Mouse (Mus musculus): ENCODE data around the gene Ubox5. TPM values are rescaled to one million over a fixed set of nuclear protein-coding genes. Genes with fewer than 3 reads are reported as not detected.

The Ubox5 gene
- polyA plus RNA-seq, 1 experiment: 9.6 TPM

DNA sequence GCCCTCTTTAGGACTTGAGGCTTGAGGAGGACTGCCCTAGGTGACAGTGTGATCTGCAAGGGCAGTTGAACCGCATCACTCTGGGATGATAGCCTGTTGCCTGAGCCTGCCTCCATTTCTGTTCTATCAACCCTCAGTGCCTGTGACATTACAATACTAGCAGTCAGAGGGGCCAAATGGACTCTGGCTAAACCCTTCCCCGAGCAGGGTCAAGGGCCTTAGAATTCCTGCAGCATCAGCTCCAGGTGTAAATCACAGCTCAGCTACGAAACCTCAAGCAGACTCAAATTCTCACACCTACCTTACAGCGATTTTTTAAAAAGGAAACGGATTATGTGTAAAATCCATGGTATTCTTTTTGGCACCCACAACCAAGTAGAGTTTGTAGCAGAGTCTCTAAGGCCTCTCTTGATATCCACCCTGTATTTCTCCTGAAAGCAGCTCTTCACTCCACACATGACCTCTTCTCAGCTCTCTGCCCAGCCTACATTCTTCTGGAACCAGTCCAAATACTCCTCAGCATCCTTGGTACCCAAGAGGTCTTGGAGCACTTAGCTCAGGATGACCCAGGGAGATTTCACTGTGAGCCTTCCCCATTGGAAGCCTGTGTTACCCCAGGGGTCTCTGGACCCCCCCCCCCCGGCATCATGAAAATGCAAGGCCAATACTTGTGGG is 11.7 kb upstream of the Ubox5 start:
- DNase-seq: peak in 1 of 2 experiments; percentile 28
- Histone ChIP-seq H3K27me3 (ENCODE audit: control insufficient read depth, insufficient read depth, low read length) (no peaks in the 10 kb centered on the region), H3K4me1 (ENCODE audit: control insufficient read depth, insufficient read depth, low read length) (peaks cover 18% of the 10 kb centered on the region), H3K4me3 (replicated peaks; ENCODE audit: insufficient read depth, low read depth, low read length) (peak overlapping the region; percentile 73), H3K27ac (ENCODE audit: insufficient read depth, low read length) (peak overlapping the region; percentile 80)
- no peak for TF ChIP-seq CTCF (IDR thresholded peaks at IDR 0.05; ENCODE audit: borderline replicate concordance, insufficient read depth, low read depth, low read length)
- TF ChIP-seq POLR2A (IDR thresholded peaks at IDR 0.05; ENCODE audit: borderline replicate concordance, insufficient read depth, low read length): no peak
- WGBS: 35% methylated on average over 6 of the region's 6 CpGs

DNA sequence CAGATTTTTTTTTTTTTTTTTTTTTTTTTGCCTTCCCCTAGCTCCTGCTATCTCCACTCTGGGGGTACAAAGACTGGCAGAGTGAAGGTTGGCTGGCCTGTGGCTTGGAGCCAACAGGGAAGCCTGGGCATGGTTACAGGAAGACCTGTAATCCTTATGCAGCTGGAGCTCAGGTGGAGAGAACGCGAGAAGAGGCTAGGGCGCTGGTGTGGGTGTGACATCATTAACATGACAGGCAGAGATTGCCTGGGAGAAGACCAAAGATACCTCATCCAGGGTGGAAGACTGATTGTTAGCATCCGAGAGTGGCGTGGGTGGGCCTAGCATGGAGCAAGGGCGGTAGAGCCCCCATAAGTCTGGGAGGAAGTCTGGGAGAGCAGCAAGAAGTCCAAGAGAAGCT is 9.4 kb upstream of the Ubox5 start:
- DNase-seq: no peak
- Histone ChIP-seq H3K4me3 (replicated peaks; ENCODE audit: insufficient read depth, low read depth, low read length) (no peak overlapping the region), H3K4me1 (ENCODE audit: control insufficient read depth, insufficient read depth, low read length) (peaks cover 34% of the 10 kb centered on the region), H3K27me3 (ENCODE audit: control insufficient read depth, insufficient read depth, low read length) (no peaks in the 10 kb centered on the region), H3K27ac (ENCODE audit: insufficient read depth, low read length) (0 out of 2 replicates have a peak overlapping the region, but pooled peaks have one; percentile 16)
- no peak for TF ChIP-seq POLR2A (IDR thresholded peaks at IDR 0.05; ENCODE audit: borderline replicate concordance, insufficient read depth, low read length)
- no peak for TF ChIP-seq CTCF (IDR thresholded peaks at IDR 0.05; ENCODE audit: borderline replicate concordance, insufficient read depth, low read depth, low read length)
- WGBS: 54% methylated on average over 6 of the region's 6 CpGs

DNA sequence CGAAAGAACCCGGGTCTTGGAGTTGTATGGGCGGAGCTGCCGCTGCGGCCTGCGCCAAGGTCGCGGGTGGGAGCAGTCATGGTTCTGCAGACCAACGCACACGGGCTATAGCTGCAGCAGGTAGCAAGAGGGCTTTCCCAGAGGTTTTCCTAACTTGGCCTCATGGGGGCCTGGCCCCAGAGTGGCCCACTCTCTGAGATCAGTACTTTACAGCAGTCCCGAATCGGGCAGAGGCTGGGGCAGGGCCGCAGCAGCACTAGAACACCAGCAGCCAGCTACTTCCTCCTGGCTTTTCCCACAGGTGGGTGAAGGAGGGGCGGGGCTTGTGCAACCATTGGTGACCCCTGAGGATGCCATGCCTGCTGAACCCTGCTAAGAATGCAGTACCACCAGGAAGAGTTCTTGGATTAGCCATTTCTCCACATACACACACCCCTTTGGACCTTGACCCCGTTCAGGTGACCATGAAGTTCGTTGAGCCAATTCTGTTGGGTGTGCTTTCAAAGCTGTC is 8.3 kb upstream of the Ubox5 start:
- 45% methylated on average over 16 of the region's 16 CpGs for WGBS
- H3K4me1 ChIP-seq (ENCODE audit: control insufficient read depth, insufficient read depth, low read length): peaks cover 43% of the 10 kb centered on the region
- no peak for TF ChIP-seq POLR2A (IDR thresholded peaks at IDR 0.05; ENCODE audit: borderline replicate concordance, insufficient read depth, low read length)
- TF ChIP-seq CTCF (IDR thresholded peaks at IDR 0.05; ENCODE audit: borderline replicate concordance, insufficient read depth, low read depth, low read length): no peak
- H3K4me3 ChIP-seq (replicated peaks; ENCODE audit: insufficient read depth, low read depth, low read length): no peak overlapping the region
- no peaks in the 10 kb centered on the region for H3K27me3 ChIP-seq (ENCODE audit: control insufficient read depth, insufficient read depth, low read length)
- no peak overlapping the region for H3K27ac ChIP-seq (ENCODE audit: insufficient read depth, low read length)
- no peak for DNase-seq

DNA sequence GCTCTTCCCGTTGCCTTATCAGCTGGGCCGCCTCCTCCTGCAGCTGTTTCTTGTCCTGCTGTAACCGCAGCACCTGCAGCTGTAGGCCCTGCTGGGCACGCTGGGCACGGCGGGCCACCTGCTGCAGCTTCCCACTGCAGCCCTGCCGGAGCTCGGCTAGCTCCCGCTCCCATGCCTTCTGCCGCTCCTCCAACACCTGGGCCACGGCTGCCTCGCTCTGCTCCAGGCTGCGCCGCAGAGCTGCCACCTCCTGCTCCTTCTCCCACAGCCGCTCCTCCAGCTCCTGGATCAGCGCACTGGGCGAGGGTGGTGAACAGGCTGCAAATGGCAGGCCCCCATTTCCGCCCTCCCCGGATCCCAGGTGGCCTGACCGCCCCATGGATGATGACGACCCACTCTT is 6.0 kb upstream of the Ubox5 start:
- Histone ChIP-seq H3K27ac (ENCODE audit: insufficient read depth, low read length) (peak overlapping the region; percentile 9; the same call in 1 of the 2 replicates), H3K27me3 (ENCODE audit: control insufficient read depth, insufficient read depth, low read length) (no peaks in the 10 kb centered on the region), H3K4me1 (ENCODE audit: control insufficient read depth, insufficient read depth, low read length) (peaks cover 46% of the 10 kb centered on the region), H3K4me3 (replicated peaks; ENCODE audit: insufficient read depth, low read depth, low read length) (no peak overlapping the region)
- no peak for TF ChIP-seq POLR2A (IDR thresholded peaks at IDR 0.05; ENCODE audit: borderline replicate concordance, insufficient read depth, low read length)
- no peak for TF ChIP-seq CTCF (IDR thresholded peaks at IDR 0.05; ENCODE audit: borderline replicate concordance, insufficient read depth, low read depth, low read length)
- 48% methylated on average over 21 of the region's 21 CpGs for WGBS
- no peak for DNase-seq

DNA sequence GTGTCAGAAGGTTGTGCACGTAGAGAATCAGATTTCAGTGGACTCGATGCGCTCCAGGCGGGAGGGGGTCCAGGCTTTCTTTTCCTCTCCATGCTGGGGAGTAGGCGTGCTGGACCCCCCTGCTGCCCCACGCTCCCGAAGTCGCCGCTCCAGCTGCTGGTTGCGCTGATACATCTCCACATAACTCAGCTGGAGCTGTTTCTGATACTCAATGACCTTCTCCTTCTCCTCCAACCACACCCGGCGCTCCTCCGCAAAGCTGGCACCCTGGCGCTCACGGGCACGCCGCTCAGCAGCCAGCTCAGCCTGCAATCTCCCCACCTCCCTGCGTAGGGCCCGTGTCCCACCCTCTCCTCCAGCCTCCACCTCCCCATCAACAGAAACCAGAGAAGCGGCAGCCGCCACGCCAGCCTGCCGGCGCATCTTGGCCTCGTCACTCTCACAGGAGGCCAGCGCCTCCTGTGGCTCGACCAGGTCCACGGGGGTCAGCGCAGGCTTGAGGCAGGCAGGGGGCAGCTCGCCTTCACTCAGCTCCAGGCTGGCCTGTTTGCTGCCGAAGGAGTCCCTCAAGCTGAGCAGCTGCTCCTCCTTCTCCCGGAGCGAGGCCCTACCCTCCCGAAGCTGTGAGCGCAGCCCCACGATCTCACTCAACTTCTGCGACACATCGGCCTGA is 5.0 kb upstream of the Ubox5 start:
- H3K27ac ChIP-seq (ENCODE audit: insufficient read depth, low read length): peak overlapping the region; percentile 85
- peaks cover 42% of the 10 kb centered on the region for H3K4me1 ChIP-seq (ENCODE audit: control insufficient read depth, insufficient read depth, low read length)
- 8% methylated on average over 38 of the region's 38 CpGs for WGBS
- peak; percentile 59 to 70 for DNase-seq
- peak overlapping the region; percentile 27 for H3K4me3 ChIP-seq (replicated peaks; ENCODE audit: insufficient read depth, low read depth, low read length)
- H3K27me3 ChIP-seq (ENCODE audit: control insufficient read depth, insufficient read depth, low read length): no peaks in the 10 kb centered on the region
- no peak for TF ChIP-seq CTCF (IDR thresholded peaks at IDR 0.05; ENCODE audit: borderline replicate concordance, insufficient read depth, low read depth, low read length)
- no peak for TF ChIP-seq POLR2A (IDR thresholded peaks at IDR 0.05; ENCODE audit: borderline replicate concordance, insufficient read depth, low read length)

DNA sequence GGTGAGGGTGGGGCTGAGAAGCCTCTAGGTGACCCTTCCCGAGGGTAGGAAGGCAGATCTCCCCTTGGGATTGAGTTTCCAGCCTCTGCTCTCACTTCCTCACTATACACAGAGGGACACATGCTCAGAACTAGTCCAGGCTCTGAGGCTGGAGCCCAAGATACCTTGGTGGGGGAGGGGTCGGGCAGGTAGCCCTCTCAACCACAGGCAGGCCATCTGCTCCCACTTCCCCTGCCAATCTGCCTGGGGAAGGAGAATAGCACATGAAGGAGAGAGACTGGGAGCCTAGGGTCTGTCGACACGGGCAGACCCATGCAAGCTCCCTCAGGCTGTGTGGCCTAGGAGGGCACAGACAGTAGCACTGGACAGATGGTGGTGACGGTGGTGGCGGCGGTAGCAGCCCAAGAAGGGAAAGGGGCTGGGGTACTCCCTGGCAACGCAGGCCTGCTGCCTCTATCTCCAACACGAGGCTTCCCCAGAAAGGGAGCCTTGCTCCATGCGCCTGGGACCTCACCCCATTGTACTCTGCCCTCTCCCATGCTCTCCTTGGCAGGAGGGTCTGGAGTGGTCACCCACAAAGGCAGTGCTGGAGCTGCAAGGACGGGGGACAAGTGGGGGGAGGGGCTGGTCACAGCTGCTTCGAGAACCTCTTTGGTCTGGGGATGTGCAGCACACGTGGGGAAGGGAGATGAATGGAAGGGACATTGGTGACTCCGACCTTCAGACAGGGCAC is 4.3 kb upstream of the Ubox5 start:
- H3K27ac ChIP-seq (ENCODE audit: insufficient read depth, low read length): peak overlapping the region; percentile 85

DNA sequence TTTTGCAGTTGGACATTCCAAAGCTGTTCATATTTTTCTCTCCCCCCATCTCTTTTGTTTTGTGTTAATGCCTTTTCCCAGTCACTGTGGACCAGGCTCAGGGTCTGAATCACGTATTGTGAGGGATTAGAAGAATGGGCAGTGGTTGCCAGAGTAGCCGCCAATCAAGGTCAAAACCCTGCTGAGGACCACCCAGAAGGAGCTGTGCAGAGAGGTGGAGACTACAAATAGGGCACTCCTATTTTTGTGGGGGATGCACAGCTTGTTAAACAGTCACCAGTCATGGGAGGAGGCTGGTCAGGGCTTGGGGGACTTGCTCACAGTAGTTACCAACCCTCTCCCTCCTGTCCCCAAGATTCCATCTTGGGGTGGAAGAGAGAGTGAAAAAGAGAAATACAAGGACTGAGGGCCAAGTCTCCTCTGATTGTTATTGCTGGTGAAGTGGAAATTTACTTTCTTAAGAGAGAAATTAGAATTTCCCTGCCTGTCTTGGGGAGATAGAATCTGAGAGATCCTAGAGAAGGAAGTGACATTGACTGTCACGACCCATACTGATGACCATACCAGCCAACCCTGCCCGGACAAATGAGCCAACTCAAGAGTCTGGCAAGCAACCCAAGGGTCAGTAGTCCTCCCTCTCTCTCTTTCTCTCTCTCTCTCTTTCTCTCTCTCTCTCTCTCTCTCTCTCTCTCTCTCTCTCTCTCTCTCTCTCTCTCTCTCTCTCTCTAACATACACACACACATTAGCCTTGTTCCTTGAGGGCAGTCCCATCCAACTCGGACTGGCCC is 3.2 kb upstream of the Ubox5 start:
- TF ChIP-seq CTCF (IDR thresholded peaks at IDR 0.05; ENCODE audit: borderline replicate concordance, insufficient read depth, low read depth, low read length) (no peak), POLR2A (IDR thresholded peaks at IDR 0.05; ENCODE audit: borderline replicate concordance, insufficient read depth, low read length) (no peak)
- Histone ChIP-seq H3K27me3 (ENCODE audit: control insufficient read depth, insufficient read depth, low read length) (no peaks in the 10 kb centered on the region), H3K4me3 (replicated peaks; ENCODE audit: insufficient read depth, low read depth, low read length) (no peak overlapping the region), H3K27ac (ENCODE audit: insufficient read depth, low read length) (peak overlapping the region; percentile 71), H3K4me1 (ENCODE audit: control insufficient read depth, insufficient read depth, low read length) (peaks cover 33% of the 10 kb centered on the region)
- WGBS: 25% methylated on average over 5 of the region's 5 CpGs
- DNase-seq: peak in 1 of 2 experiments; percentile 24

More for the DNA sequence above, 4.3 kb upstream of the Ubox5 start:
- DNase-seq: peak; percentile 86 to 91
- Histone ChIP-seq H3K27me3 (ENCODE audit: control insufficient read depth, insufficient read depth, low read length) (no peaks in the 10 kb centered on the region), H3K4me1 (ENCODE audit: control insufficient read depth, insufficient read depth, low read length) (peaks cover 37% of the 10 kb centered on the region), H3K4me3 (replicated peaks; ENCODE audit: insufficient read depth, low read depth, low read length) (peak overlapping the region; percentile 27)
- WGBS: 10% methylated on average over 14 of the region's 14 CpGs
- TF ChIP-seq CTCF (IDR thresholded peaks at IDR 0.05; ENCODE audit: borderline replicate concordance, insufficient read depth, low read depth, low read length): no peak
- TF ChIP-seq POLR2A (IDR thresholded peaks at IDR 0.05; ENCODE audit: borderline replicate concordance, insufficient read depth, low read length): no peak
